Mouse (Mus musculus): Measurements from ENCODE around the gene Gm960. TPM values are rescaled to one million over a fixed set of nuclear protein-coding genes. Genes with fewer than 3 reads are reported as not detected.

Gene Gm960
- polyA plus RNA-seq (2017; shearing (Covaris generic)) = not detected

DNA sequence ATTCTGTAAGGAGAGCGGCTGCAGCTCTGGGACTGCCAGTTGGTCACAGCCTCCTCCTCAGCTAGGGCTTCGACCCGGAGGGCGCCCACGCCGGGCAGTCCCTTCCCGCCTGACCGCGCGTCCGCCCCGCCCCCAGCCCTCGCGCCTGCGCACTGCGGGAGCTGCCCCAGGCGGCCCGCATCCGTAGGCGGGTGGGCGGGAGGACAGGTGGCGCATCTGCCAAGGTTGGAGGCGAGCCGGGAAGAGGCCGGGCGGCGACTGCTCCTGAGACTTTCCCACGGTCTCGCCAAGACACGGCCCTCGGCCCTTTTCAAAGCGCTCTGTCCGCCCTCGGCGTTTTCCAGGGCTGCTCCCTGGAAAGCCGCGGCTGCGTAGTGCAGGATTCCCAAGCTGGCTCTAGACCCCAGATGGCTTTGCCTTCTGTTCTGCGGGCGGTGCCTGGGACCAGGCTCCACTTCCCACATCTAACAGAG lies at the start of gene Gm960:
Gm960 (minus strand) TSS at position 464 of the 473 bp plus-strand sequence.

DNA sequence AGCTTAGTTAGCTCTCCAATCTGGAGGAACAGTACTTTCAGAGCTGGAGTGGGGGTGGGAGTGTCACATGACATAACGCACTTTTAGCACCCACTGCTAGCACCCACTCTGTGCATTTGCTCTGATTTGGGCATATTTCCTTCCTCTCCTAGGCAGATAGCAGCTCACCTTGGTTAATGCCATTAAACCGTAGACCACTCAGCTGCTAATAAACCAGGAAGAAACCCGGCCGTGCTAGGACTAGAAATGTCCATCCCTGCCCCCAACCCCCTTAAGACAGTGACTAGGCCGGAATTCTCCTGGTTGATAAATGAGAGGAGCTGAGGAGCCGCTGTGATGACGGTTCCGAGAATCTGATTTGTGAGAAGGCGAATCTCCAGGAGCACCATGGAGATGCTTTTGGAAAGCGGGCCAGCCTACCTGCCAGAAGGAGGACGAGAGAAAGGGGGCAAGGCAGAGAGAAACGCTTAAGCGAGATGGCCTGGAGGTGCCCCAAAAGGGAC lies 12.7 kb upstream of the Gm960 start, which contains the start of gene Sptbn2:
Sptbn2 (plus strand) TSS at position 70 of the 503 bp plus-strand sequence.

GRCm38 (mm10) chr19:4625179-4625828 lies 73.2 kb downstream of the Gm960 start, which contains the start of gene Rce1:
TSS of gene Rce1 (minus strand) at chr19:4625641.

DNA sequence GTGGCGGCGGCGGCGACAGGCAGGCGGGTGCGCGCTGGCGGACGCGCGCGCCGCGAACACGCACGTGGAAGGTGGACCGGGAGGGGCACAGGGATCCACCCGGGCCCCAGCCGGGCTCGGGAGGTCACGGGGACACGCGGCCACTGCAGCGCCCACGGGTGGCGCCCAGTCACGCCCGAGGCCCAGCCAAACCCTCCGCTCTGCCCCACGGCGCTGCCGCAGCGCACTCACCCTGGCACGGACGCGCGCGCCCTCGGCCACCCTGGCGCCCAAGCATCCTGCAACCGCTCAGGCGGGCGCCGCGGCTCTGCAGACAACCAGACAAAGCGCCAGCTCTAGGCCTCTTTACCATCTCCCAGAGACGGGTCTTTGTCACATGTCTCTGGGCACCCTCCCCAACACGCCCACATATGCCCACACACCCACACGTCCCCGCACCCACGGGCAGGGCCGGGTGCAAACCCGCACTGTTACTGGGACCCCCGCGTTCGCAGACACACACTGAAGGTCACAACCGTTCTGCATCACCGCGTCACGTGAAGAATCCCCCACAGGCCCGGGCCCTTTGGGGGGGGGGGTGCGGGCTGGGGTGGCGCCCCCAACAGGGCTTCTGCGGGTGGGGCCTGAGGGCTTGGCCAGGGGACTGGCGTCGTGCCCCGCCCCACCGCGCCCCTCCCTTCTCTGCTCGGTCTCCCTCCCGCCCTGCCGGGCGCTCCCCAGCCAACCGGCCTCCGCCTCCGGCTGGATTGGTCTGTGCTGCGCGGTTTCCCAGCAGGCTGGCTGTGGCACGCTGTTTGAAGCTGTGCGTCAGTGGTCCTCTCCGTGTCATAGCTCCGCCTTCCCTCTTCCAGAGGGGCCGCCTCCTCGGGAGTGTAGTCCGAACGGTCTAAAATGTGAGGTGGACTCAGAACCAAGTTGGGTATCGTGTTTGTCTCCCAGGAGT lies 83.0 kb downstream of the Gm960 start, which contains the start of gene Lrfn4:
Lrfn4 (minus strand) TSS at position 517 of the 943 bp plus-strand sequence.

Other genes with a start within 250 kb of the Gm960 start
- not detected for gene Syt12, start 221.2 kb downstream of the Gm960 start, polyA plus RNA-seq (2017; shearing (Covaris generic))
- gene 2010003K11Rik, start 200.1 kb downstream of the Gm960 start, polyA plus RNA-seq (2017; shearing (Covaris generic)) = not detected
- 3.7 TPM for gene Pcx, start 188.2 kb downstream of the Gm960 start, polyA plus RNA-seq (2017; shearing (Covaris generic))
- not detected for gene Lrfn4, start 83.0 kb downstream of the Gm960 start, polyA plus RNA-seq (2017; shearing (Covaris generic))
- 54.1 TPM for gene Rce1, start 73.0 kb downstream of the Gm960 start, polyA plus RNA-seq (2017; shearing (Covaris generic))
- gene Sptbn2, start 12.5 kb upstream of the Gm960 start, polyA plus RNA-seq (2017; shearing (Covaris generic)) = 1.3 TPM
- gene Rbm4b, start 57.8 kb upstream of the Gm960 start, polyA plus RNA-seq (2017; shearing (Covaris generic)) = 53.1 TPM
- 62.0 TPM for gene Rbm4, start 95.2 kb upstream of the Gm960 start, polyA plus RNA-seq (2017; shearing (Covaris generic))
- 52.8 TPM for gene Gm21992, start 112.9 kb upstream of the Gm960 start, polyA plus RNA-seq (2017; shearing (Covaris generic))
- 98.3 TPM for gene Rbm14, start 113.0 kb upstream of the Gm960 start, polyA plus RNA-seq (2017; shearing (Covaris generic))
- gene Ccs, start 140.7 kb upstream of the Gm960 start, polyA plus RNA-seq (2017; shearing (Covaris generic)) = 213 TPM
- gene Ccdc87, start 140.7 kb upstream of the Gm960 start, polyA plus RNA-seq (2017; shearing (Covaris generic)) = 0.28 TPM
- gene Ctsf, start 156.5 kb upstream of the Gm960 start, polyA plus RNA-seq (2017; shearing (Covaris generic)) = 7.4 TPM
- 0.10 TPM for gene Actn3, start 179.2 kb upstream of the Gm960 start, polyA plus RNA-seq (2017; shearing (Covaris generic))
- gene Zdhhc24, start 180.0 kb upstream of the Gm960 start, polyA plus RNA-seq (2017; shearing (Covaris generic)) = 7.9 TPM
- gene Bbs1, start 208.0 kb upstream of the Gm960 start, polyA plus RNA-seq (2017; shearing (Covaris generic)) = 0.92 TPM
- 136 TPM for gene Dpp3, start 229.6 kb upstream of the Gm960 start, polyA plus RNA-seq (2017; shearing (Covaris generic))
- 0.65 TPM for gene Peli3, start 244.5 kb upstream of the Gm960 start, polyA plus RNA-seq (2017; shearing (Covaris generic))